Mouse (Mus musculus): ENCODE measurements around the gene Schip1. TPM values are rescaled to one million over a fixed set of nuclear protein-coding genes. Genes with fewer than 3 reads are reported as not detected.

Gene Schip1
- polyA plus RNA-seq, 1 experiment from 2014 or later = 47.2 TPM

- H3K36me3 ChIP-seq (ENCODE audit: control insufficient read depth, insufficient read depth, low read length) = no peaks in the 10 kb centered on the region
- H3K4me2 ChIP-seq (replicated peaks; ENCODE audit: low read depth, low read length) = no peak overlapping the region
- no peak overlapping the region for H3K27ac ChIP-seq (ENCODE audit: low read length)
- no peaks in the 10 kb centered on the region for H3K4me1 ChIP-seq (ENCODE audit: control insufficient read depth, insufficient read depth, low read length)
- H3K9ac ChIP-seq (replicated peaks; ENCODE audit: low read depth, low read length) = no peak overlapping the region
- ATAC-seq (ENCODE audit: insufficient number of reproducible peaks, insufficient read depth, low FRiP score, low read depth) = no peak
- H3K9me3 ChIP-seq (ENCODE audit: control insufficient read depth, low read depth, low read length) = no peaks in the 10 kb centered on the region
- 97% methylated on average over 1 of the region's 1 CpGs for WGBS
- no peak overlapping the region for H3K4me3 ChIP-seq (ENCODE audit: low read depth, low read length)
- no peaks in the 10 kb centered on the region for H3K27me3 ChIP-seq (ENCODE audit: control insufficient read depth, insufficient read depth, low read length)
These were observed 574.1 kb downstream of the Schip1 start for GRCm38 (mm10) chr3:68638703-68639102.

GRCm38 (mm10) chr3:68642935-68643334 is 578.3 kb downstream of the Schip1 start:
- WGBS = 83% methylated on average over 7 of the region's 7 CpGs
- Histone ChIP-seq H3K4me3 (ENCODE audit: low read depth, low read length) (no peak overlapping the region), H3K9ac (replicated peaks; ENCODE audit: low read depth, low read length) (no peak overlapping the region)

GRCm38 (mm10) chr3:68646387-68647130 is 582.0 kb downstream of the Schip1 start:
- Histone ChIP-seq H3K27me3 (ENCODE audit: control insufficient read depth, insufficient read depth, low read length) (no peaks in the 10 kb centered on the region), H3K4me1 (ENCODE audit: control insufficient read depth, insufficient read depth, low read length) (no peaks in the 10 kb centered on the region), H3K4me3 (ENCODE audit: low read depth, low read length) (no peak overlapping the region), H3K9ac (replicated peaks; ENCODE audit: low read depth, low read length) (no peak overlapping the region), H3K4me2 (replicated peaks; ENCODE audit: low read depth, low read length) (no peak overlapping the region), H3K36me3 (ENCODE audit: control insufficient read depth, insufficient read depth, low read length) (no peaks in the 10 kb centered on the region), H3K27ac (ENCODE audit: low read length) (no peak overlapping the region), H3K9me3 (ENCODE audit: control insufficient read depth, low read depth, low read length) (no peaks in the 10 kb centered on the region)
- 77% methylated on average over 6 of the region's 6 CpGs for WGBS
- no peak for ATAC-seq (ENCODE audit: insufficient number of reproducible peaks, insufficient read depth, low FRiP score, low read depth)

More at GRCm38 (mm10) chr3:68642935-68643334, 578.3 kb downstream of the Schip1 start:
- no peak overlapping the region for H3K4me2 ChIP-seq (replicated peaks; ENCODE audit: low read depth, low read length)
- no peaks in the 10 kb centered on the region for H3K9me3 ChIP-seq (ENCODE audit: control insufficient read depth, low read depth, low read length)
- no peaks in the 10 kb centered on the region for H3K27me3 ChIP-seq (ENCODE audit: control insufficient read depth, insufficient read depth, low read length)
- no peaks in the 10 kb centered on the region for H3K36me3 ChIP-seq (ENCODE audit: control insufficient read depth, insufficient read depth, low read length)
- no peaks in the 10 kb centered on the region for H3K4me1 ChIP-seq (ENCODE audit: control insufficient read depth, insufficient read depth, low read length)
- ATAC-seq (ENCODE audit: insufficient number of reproducible peaks, insufficient read depth, low FRiP score, low read depth) = no peak
- H3K27ac ChIP-seq (ENCODE audit: low read length) = no peak overlapping the region

- Histone ChIP-seq H3K4me1 (ENCODE audit: control insufficient read depth, insufficient read depth, low read length) (no peaks in the 10 kb centered on the region), H3K4me2 (replicated peaks; ENCODE audit: low read depth, low read length) (no peak overlapping the region), H3K9me3 (ENCODE audit: control insufficient read depth, low read depth, low read length) (no peaks in the 10 kb centered on the region), H3K36me3 (ENCODE audit: control insufficient read depth, insufficient read depth, low read length) (no peaks in the 10 kb centered on the region), H3K4me3 (ENCODE audit: low read depth, low read length) (no peak overlapping the region), H3K27ac (ENCODE audit: low read length) (no peak overlapping the region), H3K9ac (replicated peaks; ENCODE audit: low read depth, low read length) (no peak overlapping the region), H3K27me3 (ENCODE audit: control insufficient read depth, insufficient read depth, low read length) (no peaks in the 10 kb centered on the region)
- no peak for ATAC-seq (ENCODE audit: insufficient number of reproducible peaks, insufficient read depth, low FRiP score, low read depth)
- 71% methylated on average over 3 of the region's 3 CpGs for WGBS
These were observed 582.7 kb downstream of the Schip1 start for GRCm38 (mm10) chr3:68647282-68647681.

- no peak overlapping the region for H3K4me3 ChIP-seq (ENCODE audit: low read depth, low read length)
- no peak overlapping the region for H3K4me2 ChIP-seq (replicated peaks; ENCODE audit: low read depth, low read length)
- H3K4me1 ChIP-seq (ENCODE audit: control insufficient read depth, insufficient read depth, low read length) = no peaks in the 10 kb centered on the region
- no peaks in the 10 kb centered on the region for H3K9me3 ChIP-seq (ENCODE audit: control insufficient read depth, low read depth, low read length)
- H3K9ac ChIP-seq (replicated peaks; ENCODE audit: low read depth, low read length) = no peak overlapping the region
- no peaks in the 10 kb centered on the region for H3K36me3 ChIP-seq (ENCODE audit: control insufficient read depth, insufficient read depth, low read length)
- 85% methylated on average over 3 of the region's 3 CpGs for WGBS
- no peaks in the 10 kb centered on the region for H3K27me3 ChIP-seq (ENCODE audit: control insufficient read depth, insufficient read depth, low read length)
- H3K27ac ChIP-seq (ENCODE audit: low read length) = no peak overlapping the region
- ATAC-seq (ENCODE audit: insufficient number of reproducible peaks, insufficient read depth, low FRiP score, low read depth) = no peak
These were observed 585.6 kb downstream of the Schip1 start for GRCm38 (mm10) chr3:68650251-68650650.

GRCm38 (mm10) chr3:68656607-68657352 is 592.2 kb downstream of the Schip1 start:
- Histone ChIP-seq H3K36me3 (ENCODE audit: control insufficient read depth, insufficient read depth, low read length) (no peaks in the 10 kb centered on the region), H3K9ac (replicated peaks; ENCODE audit: low read depth, low read length) (no peak overlapping the region), H3K4me3 (ENCODE audit: low read depth, low read length) (no peak overlapping the region), H3K4me1 (ENCODE audit: control insufficient read depth, insufficient read depth, low read length) (no peaks in the 10 kb centered on the region), H3K27me3 (ENCODE audit: control insufficient read depth, insufficient read depth, low read length) (no peaks in the 10 kb centered on the region), H3K27ac (ENCODE audit: low read length) (no peak overlapping the region), H3K4me2 (replicated peaks; ENCODE audit: low read depth, low read length) (no peak overlapping the region), H3K9me3 (ENCODE audit: control insufficient read depth, low read depth, low read length) (no peaks in the 10 kb centered on the region)
- ATAC-seq (ENCODE audit: insufficient number of reproducible peaks, insufficient read depth, low FRiP score, low read depth) = no peak
- 72% methylated on average over 4 of the region's 4 CpGs for WGBS

GRCm38 (mm10) chr3:68657589-68658245 is 593.1 kb downstream of the Schip1 start:
- Histone ChIP-seq H3K4me2 (replicated peaks; ENCODE audit: low read depth, low read length) (no peak overlapping the region), H3K9me3 (ENCODE audit: control insufficient read depth, low read depth, low read length) (no peaks in the 10 kb centered on the region), H3K9ac (replicated peaks; ENCODE audit: low read depth, low read length) (no peak overlapping the region), H3K4me1 (ENCODE audit: control insufficient read depth, insufficient read depth, low read length) (no peaks in the 10 kb centered on the region), H3K4me3 (ENCODE audit: low read depth, low read length) (no peak overlapping the region), H3K27me3 (ENCODE audit: control insufficient read depth, insufficient read depth, low read length) (no peaks in the 10 kb centered on the region), H3K36me3 (ENCODE audit: control insufficient read depth, insufficient read depth, low read length) (no peaks in the 10 kb centered on the region), H3K27ac (ENCODE audit: low read length) (no peak overlapping the region)
- 29% methylated on average over 9 of the region's 9 CpGs for WGBS
- ATAC-seq (ENCODE audit: insufficient number of reproducible peaks, insufficient read depth, low FRiP score, low read depth) = no peak

GRCm38 (mm10) chr3:68659996-68660395 is 595.4 kb downstream of the Schip1 start:
- H3K27me3 ChIP-seq (ENCODE audit: control insufficient read depth, insufficient read depth, low read length) = no peaks in the 10 kb centered on the region
- H3K36me3 ChIP-seq (ENCODE audit: control insufficient read depth, insufficient read depth, low read length) = no peaks in the 10 kb centered on the region
- H3K9ac ChIP-seq (replicated peaks; ENCODE audit: low read depth, low read length) = no peak overlapping the region
- ATAC-seq (ENCODE audit: insufficient number of reproducible peaks, insufficient read depth, low FRiP score, low read depth) = no peak
- no peaks in the 10 kb centered on the region for H3K9me3 ChIP-seq (ENCODE audit: control insufficient read depth, low read depth, low read length)
- no peaks in the 10 kb centered on the region for H3K4me1 ChIP-seq (ENCODE audit: control insufficient read depth, insufficient read depth, low read length)
- H3K4me3 ChIP-seq (ENCODE audit: low read depth, low read length) = no peak overlapping the region
- 95% methylated on average over 6 of the region's 6 CpGs for WGBS
- H3K27ac ChIP-seq (ENCODE audit: low read length) = no peak overlapping the region
- H3K4me2 ChIP-seq (replicated peaks; ENCODE audit: low read depth, low read length) = no peak overlapping the region
